Mouse (Mus musculus) limb, embryonic 14.5 days (tissue): ENCODE results near the gene Apold1. TPM values are rescaled to one million over a fixed set of nuclear protein-coding genes. Genes with fewer than 3 reads are reported as not detected.

Source experiments
- ATAC-seq: fragments of 200-750 bp; cut with Nextera tagmentation; 2 replicates; pipeline ENCODE4 v1.8.0; 2017; ENCODE audit warnings: low read depth, moderate number of reproducible peaks, moderate TSS enrichment; ENCODE audit not compliant: low FRiP score
- DNase-seq: peaks from one replicate; pipeline ENCODE4 v3.0.0-alpha.2; 2015; ENCODE audit warnings: low spot score
- H3K27ac ChIP-seq: fragments of 300-500 bp; sonication (generic); replicated peaks from 2 replicates; pipeline ENCODE4 v1.5.1; 2014; ENCODE audit warnings: low read depth, mild to moderate bottlenecking, low read length, moderate library complexity, mixed read lengths
- H3K27me3 ChIP-seq: fragments of 300-500 bp; sonication (generic); 2 replicates; pipeline ENCODE4 v1.6.1; 2014; ENCODE audit warnings: low read length, mixed read lengths; ENCODE audit not compliant: control insufficient read depth, insufficient read depth
- H3K36me3 ChIP-seq: fragments of 300-500 bp; sonication (generic); 2 replicates; pipeline ENCODE4 v1.6.1; 2014; ENCODE audit warnings: mild to moderate bottlenecking, low read length, moderate library complexity, mixed read lengths; ENCODE audit not compliant: control insufficient read depth, insufficient read depth
- H3K4me1 ChIP-seq: fragments of 300-500 bp; sonication (generic); 2 replicates; pipeline ENCODE4 v1.6.1; 2014; ENCODE audit warnings: antibody characterized with exemption, low read length, mixed read lengths; ENCODE audit not compliant: control insufficient read depth, insufficient read depth
- H3K4me2 ChIP-seq: fragments of 300-500 bp; sonication (generic); replicated peaks from 2 replicates; pipeline ENCODE4 v1.6.1; 2014; ENCODE audit warnings: low read depth, mild to moderate bottlenecking, low read length, moderate library complexity; ENCODE audit not compliant: severe bottlenecking
- H3K4me3 ChIP-seq: fragments of 300-500 bp; sonication (generic); replicated peaks from 2 replicates; pipeline ENCODE4 v1.5.1; 2014; ENCODE audit warnings: low read length
- H3K9ac ChIP-seq: fragments of 300-500 bp; sonication (generic); 2 replicates; pipeline ENCODE4 v1.6.1; 2014; ENCODE audit warnings: mild to moderate bottlenecking, low read depth, low read length, moderate library complexity; ENCODE audit not compliant: severe bottlenecking
- H3K9me3 ChIP-seq: fragments of 300-500 bp; sonication (generic); 2 replicates; pipeline ENCODE4 v1.6.1; 2016; ENCODE audit warnings: low read length; ENCODE audit not compliant: control insufficient read depth
- POLR2A ChIP-seq: fragments of 200-500 bp; IDR thresholded peaks from 2 replicates; pipeline ENCODE4 v1.8.0; 2012; ENCODE audit warnings: inconsistent platforms, mild to moderate bottlenecking, moderate library complexity, borderline replicate concordance; ENCODE audit not compliant: insufficient read depth, insufficient read length; ENCODE audit errors: extremely low read depth
- WGBS: fragments of 180-500 bp; shearing (Covaris S2); extraction: QIAGEN DNeasy Blood & Tissue Kit; methylation state at CpG from one replicate; pipeline ENCODE4 v1.1.7; 2014; 5-methylcytosine and 5-hydroxymethylcytosine counted together
- polyA plus RNA-seq, 2 experiments: library from polyadenylated mRNA; depleted of rRNA in 1 of 2; stranded (reverse) in 1 of 2; unstranded in 1 of 2; fragments of >200 nt; fragmentation: Nextera tagmentation in 1 of 2; extraction: Ambion mirVana in 1 of 2; gene quantifications; 2 replicates each; pipeline versions ENCODE4 v1.2.1 to v1.2.3; 2012 to 2014

Apold1 gene
- polyA plus RNA-seq (2012; rRNA removed) (2.7 and 3.4 TPM in 2 replicates), polyA plus RNA-seq (2014; fragmentation: Nextera tagmentation; extraction: Ambion mirVana) (4.8 and 4.9 TPM in 2 replicates)

DNA sequence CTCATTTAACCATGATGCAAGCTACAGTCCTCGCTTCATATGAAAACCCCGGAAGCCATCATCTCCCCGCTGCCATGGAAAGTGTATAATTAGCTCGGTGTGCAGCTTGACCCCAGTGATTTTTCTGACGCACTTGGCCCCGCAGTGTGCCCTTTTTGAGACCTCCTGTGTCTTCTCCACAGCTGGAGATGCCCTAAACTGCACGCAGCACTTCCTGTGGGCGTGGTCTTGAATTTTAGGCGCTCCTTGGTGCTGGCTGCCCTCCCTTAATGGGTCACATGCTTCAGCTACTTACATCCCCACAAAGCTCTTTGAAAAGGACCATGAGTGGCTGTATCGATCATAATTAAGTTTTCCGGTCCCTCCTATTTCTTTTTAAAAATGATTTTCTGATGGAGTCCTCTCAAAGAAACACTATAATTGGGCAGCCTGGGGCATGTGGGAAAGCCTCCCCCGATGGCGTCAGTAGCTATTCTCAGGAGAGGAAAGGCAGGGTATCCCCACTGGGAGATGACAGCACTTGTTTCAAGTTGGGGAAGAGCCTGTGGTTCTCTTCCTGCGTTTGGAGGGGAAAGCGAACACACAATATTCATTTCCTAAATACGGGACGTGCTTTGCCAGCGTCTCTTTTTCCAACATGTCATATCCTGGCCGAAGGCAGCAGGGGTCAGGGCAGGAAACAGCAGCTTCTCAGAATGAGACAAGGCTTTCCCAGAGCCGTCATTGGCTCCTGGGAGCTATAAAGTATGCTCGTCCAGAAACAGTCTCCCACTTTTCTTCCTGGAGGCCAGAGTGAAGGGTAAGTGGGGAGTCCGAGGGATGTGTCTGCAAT, at the start of gene Apold1:
Gene Apold1, plus strand, starts transcription at position 488 of the 832 bp plus-strand sequence.
- ATAC-seq, result no peak
- peaks cover 12% of the 10 kb centered on the region for H3K4me1 ChIP-seq

DNA sequence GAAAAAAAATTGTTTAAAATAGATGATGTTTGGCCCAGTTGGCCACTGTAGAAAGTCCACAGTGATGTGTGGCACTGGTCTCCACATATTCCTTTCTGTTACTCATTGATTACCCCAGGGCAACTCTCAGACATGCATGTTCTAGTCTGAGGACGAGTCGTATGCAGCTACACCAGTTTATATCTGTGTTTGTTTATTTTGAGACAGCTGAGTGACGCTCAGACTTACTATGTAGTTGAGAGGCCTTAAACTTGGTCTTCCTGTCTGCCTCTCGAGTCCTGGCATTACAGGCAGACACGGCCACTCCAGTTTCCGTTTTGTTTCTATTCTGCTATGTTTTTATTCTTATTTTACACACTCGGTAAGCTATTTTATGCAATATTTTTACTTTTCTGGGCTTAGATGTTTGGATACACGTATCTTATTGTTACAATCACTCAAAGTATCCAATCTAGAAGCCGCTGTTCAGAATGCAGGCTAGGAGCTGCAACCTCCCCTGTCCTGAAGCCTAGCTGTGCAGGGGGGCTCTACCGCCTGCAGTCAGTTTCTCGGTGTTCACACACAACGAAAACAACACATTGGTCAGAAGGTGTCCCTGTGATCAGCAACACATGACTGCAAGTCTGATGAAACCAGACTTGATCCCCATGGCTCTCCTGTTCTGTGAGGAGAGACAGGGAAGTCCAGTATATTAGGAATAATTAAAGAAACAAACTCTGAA, 48.9 kb upstream of the Apold1 start:
- Histone ChIP-seq H3K4me1 (peaks cover 13% of the 10 kb centered on the region), H3K27ac (no peak overlapping the region), H3K36me3 (no peaks in the 10 kb centered on the region), H3K4me2 (no peak overlapping the region), H3K27me3 (no peaks in the 10 kb centered on the region), H3K4me3 (no peak overlapping the region), H3K9ac (peak overlapping the region; percentile 18; the same call in 1 of the 2 replicates), H3K9me3 (no peaks in the 10 kb centered on the region)
- whole genome bisulfite sequencing, result 75% methylated on average over 12 of the region's 12 CpGs
- ATAC-seq (no peak), DNase-seq (no peak)
- TF ChIP-seq POLR2A, result no peak

More for the DNA sequence above, at the start of gene Apold1:
- Histone ChIP-seq H3K9ac (0 out of 2 replicates have a peak within 1 kb of the TSS, but pooled peaks have one; percentile 7), H3K9me3 (no peaks in the 10 kb centered on the region), H3K27ac (no peak within 1 kb of the TSS), H3K4me2 (peak within 1 kb of the TSS; percentile 27), H3K27me3 (no peaks in the 10 kb centered on the region), H3K4me3 (0 out of 2 replicates have a peak within 1 kb of the TSS, but pooled peaks have one; percentile 7), H3K36me3 (no peaks in the 10 kb centered on the region)
- 32% methylated on average over 22 of the region's 22 CpGs for WGBS
- peak; percentile 7 for DNase-seq
- TF ChIP-seq POLR2A, result no peak

DNA sequence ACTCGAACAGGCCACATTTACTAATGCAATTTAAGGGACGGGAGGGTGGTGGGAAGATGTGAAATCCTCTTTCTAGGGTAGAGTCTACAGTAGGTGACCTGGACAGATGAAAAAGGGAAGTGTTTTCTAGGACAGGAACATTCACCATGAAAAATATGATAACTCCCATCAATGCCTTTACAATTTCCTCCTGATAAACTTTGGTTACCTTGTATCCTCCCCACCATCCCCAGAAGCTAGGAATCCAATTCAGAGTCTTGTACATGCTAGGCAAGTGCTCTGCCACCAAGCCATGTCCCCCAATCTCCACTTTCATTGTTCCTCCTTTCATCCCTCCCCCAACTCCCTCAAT, 48.3 kb upstream of the Apold1 start:
- no peak overlapping the region for H3K4me2 ChIP-seq
- WGBS, result 71% methylated on average over 2 of the region's 2 CpGs
- ATAC-seq, result no peak

DNA sequence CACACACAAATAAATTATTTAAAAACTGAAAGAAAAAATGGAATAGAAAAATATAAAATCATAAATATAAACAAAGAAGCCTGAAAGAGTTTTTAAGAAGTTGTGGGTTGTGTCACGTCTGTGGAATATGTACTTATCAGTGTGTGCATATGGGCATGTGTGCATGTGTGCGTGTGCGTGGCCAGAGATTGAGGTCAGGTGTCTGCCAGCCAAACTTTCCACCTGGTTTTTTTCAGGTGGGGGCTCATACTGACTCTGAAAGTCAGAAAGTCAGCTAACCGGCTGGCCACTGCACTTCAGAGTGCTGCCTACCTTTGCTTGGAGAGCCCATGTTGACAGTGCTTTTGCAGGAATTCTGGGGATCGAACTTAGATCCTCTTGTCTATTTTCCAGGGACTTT, 47.2 kb upstream of the Apold1 start:
- DNase-seq, result no peak
- Histone ChIP-seq H3K4me1 (peaks cover 11% of the 10 kb centered on the region), H3K9me3 (no peaks in the 10 kb centered on the region), H3K4me2 (no peak overlapping the region), H3K36me3 (no peaks in the 10 kb centered on the region), H3K9ac (no peak overlapping the region), H3K27ac (no peak overlapping the region), H3K27me3 (no peaks in the 10 kb centered on the region), H3K4me3 (no peak overlapping the region)
- 91% methylated on average over 5 of the region's 5 CpGs for WGBS
- ATAC-seq, result no peak
- no peak for TF ChIP-seq POLR2A

More for the DNA sequence above, 48.3 kb upstream of the Apold1 start:
- H3K4me1 ChIP-seq, result peaks cover 13% of the 10 kb centered on the region
- no peaks in the 10 kb centered on the region for H3K27me3 ChIP-seq
- no peak overlapping the region for H3K27ac ChIP-seq
- H3K36me3 ChIP-seq, result no peaks in the 10 kb centered on the region
- H3K9ac ChIP-seq, result no peak overlapping the region
- no peak for DNase-seq
- no peaks in the 10 kb centered on the region for H3K9me3 ChIP-seq
- TF ChIP-seq POLR2A, result no peak
- no peak overlapping the region for H3K4me3 ChIP-seq

DNA sequence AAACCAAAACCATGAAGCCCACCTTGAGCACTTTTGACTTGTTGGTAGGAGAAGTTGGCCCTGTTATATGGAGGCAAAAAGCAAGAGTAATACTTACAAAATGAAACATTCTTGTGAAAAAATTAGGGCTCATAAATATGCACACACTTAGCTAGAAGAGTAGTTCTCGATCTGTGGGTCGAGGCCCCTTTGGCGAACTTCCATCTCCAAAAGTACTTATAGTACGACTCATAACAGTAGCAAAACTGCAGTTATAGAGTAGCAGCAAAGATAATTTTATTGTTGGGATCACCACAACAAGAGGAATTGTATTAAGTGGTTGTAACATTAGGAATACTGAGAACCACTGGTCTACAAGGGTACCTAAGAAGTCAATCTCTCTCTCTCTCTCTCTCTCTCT, 41.7 kb upstream of the Apold1 start:
- Histone ChIP-seq H3K9me3 (no peaks in the 10 kb centered on the region), H3K27ac (no peak overlapping the region), H3K27me3 (no peaks in the 10 kb centered on the region), H3K4me2 (no peak overlapping the region), H3K4me3 (no peak overlapping the region), H3K9ac (no peak overlapping the region), H3K4me1 (no peaks in the 10 kb centered on the region), H3K36me3 (peaks cover 10% of the 10 kb centered on the region; the same call in 1 of the 2 replicates)
- TF ChIP-seq POLR2A, result no peak
- DNase-seq, result no peak
- 84% methylated on average over 4 of the region's 4 CpGs for WGBS
- ATAC-seq, result no peak
